Mouse (Mus musculus) MEL (cell line): ENCODE data around the gene Lmod3.

ENCODE experiments used
- CHD1 ChIP-seq: IDR thresholded peaks from 2 replicates; pipeline ENCODE4 v1.6.1; 2012; ENCODE audit warnings: low read depth, mild to moderate bottlenecking, inconsistent platforms, low read length, improper control_type of control experiment
- CTCF ChIP-seq, 3 experiments: IDR thresholded peaks in 2 of 3; conservative IDR thresholded peaks in 1 of 3; 2 replicates each; pipeline ENCODE4 v1.5.1; 2011 to 2012; ENCODE audit warnings: low read length in 3 of 3, low read depth in 2 of 3, mild to moderate bottlenecking in 2 of 3, improper control_type of control experiment in 1 of 3, inconsistent platforms in 1 of 3, mixed read lengths in 1 of 3, moderate library complexity in 1 of 3; ENCODE audit not compliant: control insufficient read depth in 1 of 3, insufficient read depth in 1 of 3, poor library complexity in 1 of 3, severe bottlenecking in 1 of 3
- EP300 ChIP-seq, 2 experiments: IDR thresholded peaks; 2 replicates each; pipeline ENCODE4 v1.6.1; 2011; ENCODE audit warnings: improper control_type of control experiment in 2 of 2, low read length in 2 of 2, low read depth in 1 of 2, mild to moderate bottlenecking in 1 of 2
- HCFC1 ChIP-seq: IDR thresholded peaks from 2 replicates; pipeline ENCODE4 v1.6.1; 2012; ENCODE audit warnings: low read depth, mild to moderate bottlenecking, inconsistent platforms, low read length, improper control_type of control experiment, moderate library complexity
- NELFE ChIP-seq: IDR thresholded peaks from 2 replicates; pipeline ENCODE4 v1.6.1; 2011; ENCODE audit warnings: low read depth, low read length, improper control_type of control experiment
- NRF1 ChIP-seq: IDR thresholded peaks from 2 replicates; pipeline ENCODE4 v1.6.1; 2014; ENCODE audit warnings: low read depth, mild to moderate bottlenecking, inconsistent platforms, low read length, improper control_type of control experiment, moderate library complexity; ENCODE audit not compliant: poor library complexity, insufficient read depth, severe bottlenecking
- RAD21 ChIP-seq: IDR thresholded peaks from 2 replicates; pipeline ENCODE4 v1.6.1; 2011; ENCODE audit warnings: mild to moderate bottlenecking, low read depth, low read length, improper control_type of control experiment
- TCF12 ChIP-seq: IDR thresholded peaks from 2 replicates; pipeline ENCODE4 v1.6.1; 2014; ENCODE audit warnings: low read depth, mild to moderate bottlenecking, inconsistent platforms, low read length, improper control_type of control experiment, moderate library complexity

- TF ChIP-seq RAD21 (no peak), EP300 (IDR thresholded peaks at IDR 0.05; ENCODE audit: low read depth in 1 of 2, low read length in 2 of 2) (peak; percentile 58 to 66), NRF1 (no peak), CHD1 (no peak), CTCF (IDR thresholded peaks at IDR 0.05 in 2 of 3, conservative IDR thresholded peaks at IDR 0.05 in 1 of 3; ENCODE audit: control insufficient read depth in 1 of 3, insufficient read depth in 1 of 3, low read depth in 2 of 3, low read length in 3 of 3, poor library complexity in 1 of 3, severe bottlenecking in 1 of 3) (no peak), TCF12 (no peak), HCFC1 (no peak), NELFE (no peak)
Measured at GRCm38 (mm10) chr6:97226083-97226491, 26.5 kb downstream of the Lmod3 start.
